Mouse (Mus musculus) liver (tissue): ENCODE results near the gene Nptx1.

Source experiments
- DNase-seq: peaks from one replicate; pipeline ENCODE4 v3.0.0-alpha.2; 2020; ENCODE audit warnings: mixed read lengths

The Nptx1 gene

GRCm38 (mm10) chr11:119522779-119523178, 24.8 kb downstream of the Nptx1 start:
- no peak for DNase-seq

GRCm38 (mm10) chr11:119521920-119522710, 25.4 kb downstream of the Nptx1 start:
- DNase-seq: no peak

DNA sequence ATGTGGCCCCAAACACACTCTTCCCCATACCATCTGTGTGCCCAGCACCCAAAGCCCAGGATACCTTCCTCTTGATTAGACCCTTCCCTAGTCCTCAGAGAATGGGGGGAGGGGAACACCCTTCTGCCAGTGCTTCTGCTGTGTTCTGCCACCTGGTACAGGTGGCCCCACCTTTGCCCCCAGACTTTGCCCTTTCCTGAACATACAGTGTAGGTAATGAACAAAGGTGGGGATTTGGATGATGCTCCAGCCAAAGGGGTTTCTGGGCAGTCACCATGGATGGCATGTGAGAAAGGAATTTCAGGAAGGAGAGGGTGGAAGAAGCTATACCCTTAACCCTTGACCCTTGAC, 26.9 kb downstream of the Nptx1 start:
- no peak for DNase-seq

- no peak for DNase-seq
These were observed 27.4 kb downstream of the Nptx1 start for GRCm38 (mm10) chr11:119520005-119520712.

DNA sequence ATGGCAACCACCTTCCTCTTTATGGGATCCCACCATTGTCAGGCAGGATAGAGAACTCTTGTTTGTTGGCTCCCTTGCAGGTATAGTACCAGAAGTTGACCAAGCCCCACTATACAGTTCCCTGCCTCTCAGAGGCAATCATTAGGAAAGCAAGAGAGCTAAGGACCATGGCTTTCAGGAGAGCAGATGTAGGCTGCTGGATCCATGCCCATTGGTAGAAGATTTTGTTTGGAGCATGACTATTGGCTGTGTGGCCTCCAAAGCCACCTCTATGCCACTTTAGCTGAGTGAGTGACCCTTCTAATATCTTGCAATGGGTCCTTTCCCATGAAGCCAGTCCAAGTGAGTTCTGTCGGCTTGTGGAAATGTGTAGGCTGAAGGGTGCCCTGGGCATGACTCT, 28.2 kb downstream of the Nptx1 start:
- DNase-seq: no peak

- no peak for DNase-seq
These were observed 30.7 kb downstream of the Nptx1 start for GRCm38 (mm10) chr11:119516677-119517361.

DNA sequence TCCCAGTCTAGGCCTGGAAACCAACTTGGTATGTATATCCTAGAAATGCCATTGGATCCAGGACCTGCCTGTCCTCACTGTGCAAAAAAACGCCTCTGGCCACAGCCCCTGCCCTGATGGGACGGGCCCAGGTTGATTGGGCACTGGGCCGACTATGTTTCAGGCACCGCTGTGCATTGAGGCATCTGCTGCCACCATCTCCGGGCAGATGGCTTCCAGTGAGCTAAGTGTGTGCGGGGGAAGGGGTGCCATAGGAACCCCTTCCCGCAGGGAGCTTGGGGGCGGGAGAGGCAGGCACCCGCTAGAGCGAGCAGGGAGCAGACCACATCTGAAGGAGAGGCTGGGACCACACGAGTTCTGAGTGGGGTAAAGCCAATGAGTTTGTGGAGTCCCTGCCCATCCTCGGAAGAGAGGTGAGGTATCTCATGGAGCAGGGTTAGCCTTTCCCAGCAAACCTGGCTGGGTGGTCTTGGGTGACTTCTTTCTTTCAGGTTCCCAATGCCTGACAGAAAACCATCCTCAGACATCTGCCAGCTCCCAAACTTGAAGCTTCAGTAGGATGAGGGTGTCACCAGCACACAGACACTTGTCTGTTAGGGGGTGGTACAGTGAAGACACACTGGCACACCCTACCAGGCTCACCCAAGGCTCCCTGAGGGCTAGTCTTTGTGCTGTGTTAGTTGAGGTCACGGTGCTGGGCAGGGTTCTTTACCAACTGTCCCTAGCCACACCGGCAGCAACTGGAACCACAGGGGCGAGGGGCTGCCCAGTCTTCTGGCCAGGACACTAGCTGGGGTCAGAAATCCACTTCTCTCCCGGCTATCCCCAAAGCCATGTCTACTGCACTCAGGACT, 31.5 kb downstream of the Nptx1 start:
- DNase-seq: no peak

DNA sequence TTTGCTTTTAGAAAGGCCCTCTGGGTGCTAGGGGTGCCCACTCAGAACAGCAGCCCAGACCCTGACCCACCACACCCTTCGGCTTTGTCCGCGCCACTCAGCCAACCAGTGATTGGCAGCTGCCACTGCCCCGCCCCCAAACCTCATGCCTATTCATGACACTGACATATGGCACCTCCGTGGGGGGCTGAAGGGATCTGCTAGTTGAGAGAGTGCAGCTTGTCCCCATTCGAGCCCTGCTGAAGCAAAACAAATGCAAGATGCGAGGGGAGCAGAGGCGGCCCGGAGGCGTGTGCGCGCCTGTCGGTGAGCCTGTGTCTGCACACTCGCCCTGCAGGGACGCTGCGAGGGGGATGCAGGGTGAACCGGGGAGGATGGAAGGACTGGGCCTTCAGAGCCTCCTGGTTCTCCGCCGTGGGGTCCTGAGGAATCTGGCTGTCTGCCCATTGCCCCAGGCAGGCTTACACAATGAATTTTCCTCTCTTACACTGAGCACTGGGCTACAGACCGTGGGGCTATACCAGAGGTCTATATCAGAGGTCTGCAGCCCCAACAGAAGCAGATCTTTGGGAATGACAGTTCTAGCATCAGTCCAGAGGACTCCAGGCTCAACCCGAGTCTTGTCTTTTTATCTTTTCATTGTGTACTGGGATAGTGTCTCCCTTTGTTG, 32.5 kb downstream of the Nptx1 start:
- DNase-seq: no peak

DNA sequence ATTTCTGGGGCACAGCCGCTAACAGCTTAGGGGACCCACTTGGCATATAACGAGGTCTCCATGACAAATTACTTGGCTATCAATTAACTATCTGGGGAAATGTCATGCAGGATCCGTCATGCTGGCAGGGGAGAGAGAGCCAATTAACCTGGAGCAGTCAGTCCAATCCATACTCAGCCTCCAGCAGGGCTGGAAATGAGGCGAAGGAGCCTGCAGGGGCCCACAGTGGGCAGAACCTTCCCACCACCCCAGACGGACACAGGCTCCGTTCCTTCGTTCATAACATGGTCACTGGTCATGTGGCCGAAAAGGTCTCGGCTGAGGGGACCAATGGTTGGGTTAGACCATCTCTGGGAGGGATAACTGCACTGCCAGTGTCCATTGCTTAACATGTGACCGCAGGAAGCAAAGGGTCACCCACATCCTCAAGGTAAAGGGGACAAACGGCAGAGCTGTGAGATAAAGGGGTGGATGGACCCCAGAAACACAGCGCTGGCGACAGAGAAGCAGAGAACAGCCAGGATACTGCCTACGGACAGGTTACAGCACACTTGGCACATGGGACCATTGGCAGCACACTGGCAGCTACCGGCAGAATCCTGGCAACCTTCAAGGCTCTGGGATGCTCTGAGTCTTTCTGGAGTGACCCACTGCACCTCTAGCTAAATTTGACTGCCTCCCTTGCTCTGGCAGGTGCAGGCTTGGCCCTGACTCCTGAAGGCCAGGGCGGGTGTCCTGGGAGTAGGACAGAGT, 33.3 kb downstream of the Nptx1 start:
- DNase-seq: no peak

DNA sequence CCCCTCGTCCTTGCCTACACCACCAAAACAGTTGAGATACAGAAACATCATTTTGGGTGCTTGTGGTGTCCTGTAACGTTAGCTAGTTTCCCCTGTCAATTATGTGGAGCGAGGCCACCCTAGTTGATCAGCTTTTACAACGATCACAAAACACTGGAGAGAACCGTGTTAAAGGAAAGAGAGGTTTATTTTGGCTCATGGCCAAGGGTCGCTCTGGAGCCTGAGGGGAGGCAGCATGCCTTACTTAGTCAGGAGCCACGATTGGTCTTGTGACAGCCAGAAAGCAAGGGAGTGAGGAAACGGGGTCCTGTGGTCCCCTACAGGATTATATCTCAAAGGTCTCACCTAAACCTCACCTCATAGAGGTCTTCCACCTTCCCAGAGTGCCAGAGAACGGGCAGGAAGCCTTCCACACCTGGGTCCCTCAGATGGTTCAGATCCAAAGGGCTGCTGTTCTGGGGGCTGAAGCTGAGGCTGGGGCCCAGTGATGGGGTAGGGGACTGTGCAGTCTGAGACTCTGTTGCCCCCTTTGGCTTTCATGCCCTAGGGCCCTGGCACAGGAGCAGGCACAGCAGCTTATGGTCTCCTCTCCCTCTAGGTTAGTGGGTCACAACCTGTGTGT, 34.4 kb downstream of the Nptx1 start:
- DNase-seq: no peak

- DNase-seq: no peak
These were observed 38.3 kb downstream of the Nptx1 start for GRCm38 (mm10) chr11:119509165-119509776.

DNA sequence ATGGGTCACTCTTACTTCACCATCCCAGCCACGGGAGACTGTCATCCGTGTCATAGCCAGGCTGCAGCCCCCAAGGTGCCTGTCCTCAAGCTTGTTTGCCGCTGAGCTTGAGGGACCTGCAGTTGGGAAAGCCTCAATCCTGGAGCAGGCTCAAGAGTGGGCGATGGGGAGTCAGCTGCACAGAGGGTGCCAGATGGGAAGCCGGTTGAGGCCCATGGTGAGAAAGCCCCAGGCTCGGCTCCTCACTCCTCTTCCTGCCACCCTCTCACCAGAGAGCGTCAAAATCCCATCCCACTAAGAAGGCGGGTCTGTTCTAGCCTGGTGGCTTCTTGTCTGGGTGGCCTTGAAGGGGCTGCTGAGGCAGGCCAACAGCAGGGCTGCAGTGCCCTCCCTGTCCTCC, 39.8 kb downstream of the Nptx1 start:
- no peak for DNase-seq

DNA sequence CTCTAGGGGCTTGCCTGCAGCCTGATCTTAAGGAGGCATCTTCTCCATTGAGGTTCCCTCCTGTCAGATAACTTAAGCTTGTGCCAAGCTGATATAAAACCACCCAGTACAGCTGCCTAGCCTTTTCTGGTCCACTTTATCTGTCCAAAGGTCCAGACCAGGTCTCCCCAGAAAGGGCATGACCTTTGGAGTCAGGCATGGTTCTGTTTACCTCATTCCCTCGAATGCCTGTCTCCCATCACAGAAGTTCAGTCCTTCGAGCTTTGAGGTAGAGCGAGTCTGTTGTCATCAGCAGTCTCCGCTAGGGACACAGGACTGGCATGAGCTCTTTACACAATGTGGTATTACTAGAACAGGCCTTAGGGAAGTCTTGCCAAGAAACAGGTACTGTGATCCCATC, 41.2 kb downstream of the Nptx1 start:
- DNase-seq: no peak

DNA sequence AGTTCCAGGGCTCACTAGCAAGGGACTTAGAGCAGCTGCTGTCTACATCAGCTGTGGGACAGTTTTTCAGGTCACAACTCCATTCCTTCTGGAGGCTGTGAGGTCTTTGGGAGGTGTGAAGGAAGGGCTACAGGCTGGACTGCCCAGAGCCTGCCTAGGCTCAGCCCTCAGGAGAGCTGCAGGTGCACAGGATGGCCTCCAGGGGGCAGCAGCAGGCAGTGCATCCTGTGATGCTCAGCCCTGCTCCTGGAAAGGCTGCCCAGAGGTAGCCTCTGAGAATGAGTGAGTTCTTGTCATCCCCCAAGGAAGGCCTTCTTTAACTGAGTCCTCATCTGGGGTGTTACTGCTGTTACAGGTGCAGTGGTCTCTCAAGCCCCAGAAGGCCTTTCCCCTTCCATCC, 43.9 kb downstream of the Nptx1 start:
- DNase-seq: peak; percentile 63

GRCm38 (mm10) chr11:119500011-119500410, 47.5 kb downstream of the Nptx1 start:
- DNase-seq: no peak

DNA sequence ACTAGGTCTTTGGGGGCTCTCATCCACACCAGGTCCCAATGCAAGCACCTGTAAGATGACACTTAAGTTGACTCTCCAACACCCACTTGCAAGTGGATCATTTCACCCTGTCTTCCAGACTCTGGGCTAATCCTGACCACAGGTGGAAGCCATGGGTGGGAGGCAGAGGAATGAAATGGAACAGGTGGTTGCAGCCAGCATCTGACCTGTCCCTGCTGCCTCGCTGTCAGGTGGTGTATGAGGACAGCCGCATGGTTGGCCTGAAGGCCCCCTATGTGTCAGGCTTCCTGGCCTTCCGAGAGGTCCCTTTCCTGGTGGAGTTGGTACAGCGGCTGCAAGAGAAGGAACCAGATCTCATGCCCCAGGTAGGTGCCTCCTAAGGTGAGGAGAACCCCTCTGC, 48.3 kb downstream of the Nptx1 start:
- DNase-seq: no peak

GRCm38 (mm10) chr11:119497451-119497850, 50.1 kb downstream of the Nptx1 start:
- no peak for DNase-seq

GRCm38 (mm10) chr11:119496147-119496546, 51.4 kb downstream of the Nptx1 start:
- DNase-seq: no peak

DNA sequence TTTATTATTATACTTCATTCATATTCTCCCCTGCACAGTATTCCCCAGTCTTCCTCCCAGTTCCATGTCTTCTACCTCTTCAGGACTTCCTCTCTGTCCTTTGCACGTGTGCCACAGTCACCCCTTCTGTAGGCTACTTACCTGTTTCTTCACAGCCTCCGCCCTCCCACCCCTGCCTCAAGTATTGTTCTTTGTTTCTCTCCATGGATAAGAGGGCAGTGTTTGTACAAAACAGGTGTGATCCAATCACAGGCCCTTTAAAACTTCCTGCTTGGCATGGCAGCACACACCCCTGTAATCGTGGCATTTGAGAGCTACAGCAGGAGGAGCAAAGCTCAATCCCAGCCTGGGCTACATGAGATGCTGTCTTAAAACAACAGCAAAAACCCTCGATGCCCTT, 54.0 kb downstream of the Nptx1 start:
- no peak for DNase-seq

GRCm38 (mm10) chr11:119492830-119493229, 54.7 kb downstream of the Nptx1 start:
- DNase-seq: no peak

DNA sequence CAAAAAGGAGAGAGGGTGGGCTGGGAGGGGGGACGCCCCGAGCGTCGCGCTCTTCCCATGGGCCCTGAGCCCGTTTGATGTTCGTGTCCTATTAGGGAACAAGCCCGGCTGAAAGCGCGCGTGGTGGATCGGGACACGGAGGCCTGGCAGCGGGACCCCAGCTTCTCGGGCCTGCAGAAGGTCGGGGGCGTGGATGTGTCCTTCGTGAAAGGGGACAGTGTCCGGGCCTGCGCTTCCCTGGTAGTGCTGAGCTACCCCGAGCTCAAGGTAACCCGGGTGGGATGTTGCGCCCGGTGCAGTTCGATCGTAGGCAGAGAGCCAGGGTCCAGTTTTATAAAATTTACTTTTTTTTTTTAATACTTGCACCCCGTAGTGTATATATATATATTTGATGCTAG, 55.9 kb downstream of the Nptx1 start:
- DNase-seq: no peak
